ENCODE assay signal across 14 mouse cellular contexts in genomic region chr10:24958280-24959042, GRCm38 (mm10). TPM values are rescaled to one million over a fixed set of nuclear protein-coding genes. Genes with fewer than 3 reads are reported as not detected.
DNase-seq lines count a peak whose midpoint lies in the region; ATAC-seq and TF ChIP-seq lines count a peak whose summit lies in the region.
"Had no signal": no experiment of that assay in that cellular context is flagged by ENCODE, and none has a peak within 500 bp of the region (broad histone marks: within the 10 kb centered on the region; RNA-seq: fewer than 3 reads in every experiment).

No protein-coding gene starts in this region.

- no peak for TF ChIP-seq EP300 in lung, postnatal 0 days (IDR thresholded peaks at IDR 0.05)

- peaks cover 6% of the 10 kb centered on the region; the same call in 1 of the 2 replicates for H3K27me3 ChIP-seq in heart, embryonic 14.5 days (ENCODE audit: control insufficient read depth, insufficient read depth, low read length)
- H3K27me3 ChIP-seq in lung, postnatal 0 days (replicated peaks; ENCODE audit: insufficient read depth, low read length): no peaks in the 10 kb centered on the region
- H3K27me3 ChIP-seq in intestine, embryonic 16.5 days (replicated peaks; ENCODE audit: control insufficient read depth, insufficient read depth, low read length): no peaks in the 10 kb centered on the region
- H3K27me3 ChIP-seq in stomach, embryonic 15.5 days (replicated peaks): no peaks in the 10 kb centered on the region
- H3K27me3 ChIP-seq: forebrain, embryonic 15.5 days had no signal

- H3K4me3 ChIP-seq in heart, embryonic 14.5 days (ENCODE audit: control insufficient read depth in 1 of 2, insufficient read depth in 1 of 2, low read depth in 1 of 2, low read length in 2 of 2): no peak overlapping the region; a peak in 1 of 4 replicates
- peak overlapping the region; percentile 10; the same call in 1 of the 2 replicates for H3K4me3 ChIP-seq in lung, postnatal 0 days (ENCODE audit: low read depth, low read length)
- no peak overlapping the region for H3K4me3 ChIP-seq in intestine, embryonic 16.5 days (ENCODE audit: low read length)
- H3K4me3 ChIP-seq in stomach, embryonic 15.5 days (replicated peaks): no peak overlapping the region
- H3K4me3 ChIP-seq: embryonic facial prominence, embryonic 13.5 days; forebrain, embryonic 15.5 days; midbrain, embryonic 10.5 days had no signal

- no peaks in the 10 kb centered on the region for H3K36me3 ChIP-seq in heart, embryonic 14.5 days (ENCODE audit: control insufficient read depth, insufficient read depth, low read length)
- H3K36me3 ChIP-seq in lung, postnatal 0 days (ENCODE audit: insufficient read depth, low read length): no peaks in the 10 kb centered on the region
- H3K36me3 ChIP-seq in intestine, embryonic 16.5 days (ENCODE audit: control insufficient read depth, insufficient read depth, low read length): no peaks in the 10 kb centered on the region
- no peaks in the 10 kb centered on the region for H3K36me3 ChIP-seq in stomach, embryonic 15.5 days
- H3K36me3 ChIP-seq: embryonic facial prominence, embryonic 13.5 days; forebrain, embryonic 15.5 days; midbrain, embryonic 10.5 days had no signal

- H3K4me1 ChIP-seq in heart, embryonic 14.5 days (ENCODE audit: control insufficient read depth in 2 of 2, insufficient read depth in 2 of 2, low read length in 2 of 2): peaks cover 10 to 14% of the 10 kb centered on the region in 2 experiments
- peaks cover 5% of the 10 kb centered on the region; the same call in 1 of the 2 replicates for H3K4me1 ChIP-seq in lung, postnatal 0 days (ENCODE audit: insufficient read depth, low read depth, low read length)
- H3K4me1 ChIP-seq in intestine, embryonic 16.5 days (ENCODE audit: control insufficient read depth, insufficient read depth, low read length): 0 out of 2 replicates have a peak, but pooled peaks cover 2% of the 10 kb centered on the region
- peaks cover 14% of the 10 kb centered on the region for H3K4me1 ChIP-seq in stomach, embryonic 15.5 days
- H3K4me1 ChIP-seq: embryonic facial prominence, embryonic 13.5 days; midbrain, embryonic 10.5 days had no signal

- no peak for TF ChIP-seq CTCF in lung, postnatal 0 days (IDR thresholded peaks at IDR 0.05)

- DNase-seq in heart, adult 9 months (ENCODE audit: low spot score in 2 of 2): no peak
- DNase-seq in lung, postnatal 0 days (ENCODE audit: low spot score): peak; percentile 45
- no peak for DNase-seq in lung, adult 18-20 months
- DNase-seq: cerebellum, adult 9-11 months; right cerebral cortex, postnatal 14 days had no signal

- H3K9me3 ChIP-seq in heart, embryonic 14.5 days (ENCODE audit: control insufficient read depth, low read length): no peaks in the 10 kb centered on the region
- no peaks in the 10 kb centered on the region for H3K9me3 ChIP-seq in lung, postnatal 0 days (ENCODE audit: low read length)
- no peaks in the 10 kb centered on the region for H3K9me3 ChIP-seq in intestine, embryonic 16.5 days (ENCODE audit: control insufficient read depth, low read length)
- no peaks in the 10 kb centered on the region for H3K9me3 ChIP-seq in stomach, embryonic 15.5 days
- H3K9me3 ChIP-seq: embryonic facial prominence, embryonic 13.5 days; forebrain, embryonic 15.5 days; midbrain, embryonic 10.5 days had no signal

- H3K27ac ChIP-seq in heart, embryonic 14.5 days (replicated peaks in 1 of 2; ENCODE audit: control insufficient read depth in 1 of 2, insufficient read depth in 1 of 2, low read depth in 2 of 2, low read length in 2 of 2): no peak overlapping the region
- peak overlapping the region; percentile 72 for H3K27ac ChIP-seq in lung, postnatal 0 days (ENCODE audit: low read length)
- H3K27ac ChIP-seq in intestine, embryonic 16.5 days (ENCODE audit: low read length): no peak overlapping the region
- peak overlapping the region; percentile 5; the same call in 1 of the 2 replicates for H3K27ac ChIP-seq in stomach, embryonic 15.5 days
- H3K27ac ChIP-seq: embryonic facial prominence, embryonic 13.5 days; forebrain, embryonic 15.5 days; liver, embryonic 14.5 days; midbrain, embryonic 10.5 days had no signal

- H3K9ac ChIP-seq in heart, embryonic 14.5 days (ENCODE audit: low read length): no peak overlapping the region
- H3K9ac ChIP-seq in lung, postnatal 0 days (replicated peaks; ENCODE audit: low read depth): no peak overlapping the region
- H3K9ac ChIP-seq in intestine, embryonic 16.5 days (ENCODE audit: low read depth, low read length): no peak overlapping the region
- H3K9ac ChIP-seq in stomach, embryonic 15.5 days: no peak overlapping the region
- H3K9ac ChIP-seq: embryonic facial prominence, embryonic 13.5 days; forebrain, embryonic 15.5 days; liver, embryonic 14.5 days had no signal

- no peak for ATAC-seq in heart, embryonic 14.5 days (ENCODE audit: insufficient number of reproducible peaks, insufficient read depth, low FRiP score, low read depth)
- peak; percentile 65 for ATAC-seq in lung, postnatal 0 days
- ATAC-seq in intestine, embryonic 16.5 days: no peak
- no peak for ATAC-seq in stomach, embryonic 15.5 days (ENCODE audit: insufficient read depth, low FRiP score, low read depth)
- ATAC-seq in frontal cortex, adult (ENCODE audit: low TSS enrichment): no peak
- ATAC-seq: forebrain, embryonic 15.5 days; inflammation-experienced regulatory T-cells, adult 6 months had no signal

- 49% methylated on average over 15 of the region's 15 CpGs for WGBS in heart, embryonic 14.5 days
- 18% methylated on average over 15 of the region's 15 CpGs for WGBS in lung, postnatal 0 days
- 43% methylated on average over 15 of the region's 15 CpGs for WGBS in intestine, embryonic 16.5 days
- 31% methylated on average over 15 of the region's 15 CpGs for WGBS in stomach, embryonic 15.5 days

- H3K4me2 ChIP-seq in heart, embryonic 14.5 days (ENCODE audit: low read length): peak overlapping the region; percentile 60
- peak overlapping the region; percentile 40; the same call in 1 of the 2 replicates for H3K4me2 ChIP-seq in lung, postnatal 0 days (replicated peaks; ENCODE audit: low read depth, low read length)
- H3K4me2 ChIP-seq in intestine, embryonic 16.5 days (ENCODE audit: low read depth, low read length): 0 out of 2 replicates have a peak overlapping the region, but pooled peaks have one; percentile 1
- peak overlapping the region; percentile 40 for H3K4me2 ChIP-seq in stomach, embryonic 15.5 days
- H3K4me2 ChIP-seq: embryonic facial prominence, embryonic 13.5 days; forebrain, embryonic 15.5 days had no signal

RNA-seq across cellular contexts. Expression of gene Arg1, which starts 31.2 kb away (rescaled TPM):
- 0.66 and 1.2 TPM in 2 replicates for polyA plus RNA-seq in heart, embryonic 14.5 days (2014; fragmentation: Nextera tagmentation; extraction: Ambion mirVana)
- polyA plus RNA-seq in lung, postnatal 0 days (2015; fragmentation: Nextera tagmentation; extraction: Ambion mirVana): 4.9 and 8.4 TPM in 2 replicates
- polyA plus RNA-seq in intestine, embryonic 16.5 days (2015; fragmentation: Nextera tagmentation; extraction: Ambion mirVana): 4.9 and 5.9 TPM in 2 replicates
- polyA plus RNA-seq in stomach, embryonic 15.5 days (2015; fragmentation: Nextera tagmentation; extraction: Ambion mirVana): 20.6 and 47.5 TPM in 2 replicates

Comparison
In these comparisons a context has a peak if more than half of its experiments do, and no peak if none do; other contexts are left out.
1. H3K27ac ChIP-seq: peak in lung, postnatal 0 days (single experiment) and stomach, embryonic 15.5 days (single experiment); none in heart, embryonic 14.5 days (0 of 2) and intestine, embryonic 16.5 days (single experiment).
2. H3K4me2 ChIP-seq: peak in every context shown above with its lines; median percentile 60 in heart, embryonic 14.5 days; 40 in lung, postnatal 0 days; 40 in stomach, embryonic 15.5 days; 1 in intestine, embryonic 16.5 days.